Mouse (Mus musculus): ENCODE results near the gene Pard6b. TPM values are rescaled to one million over a fixed set of nuclear protein-coding genes. Genes with fewer than 3 reads are reported as not detected.
"Not testable (repeated sequence)": the region's sequence is repeated elsewhere in the genome, so short reads cannot be mapped to it uniquely, and the experiment has no call there.

Gene Pard6b
- total RNA-seq, 2 experiments from 2014 or later: 0.66 to 1.7 TPM

DNA sequence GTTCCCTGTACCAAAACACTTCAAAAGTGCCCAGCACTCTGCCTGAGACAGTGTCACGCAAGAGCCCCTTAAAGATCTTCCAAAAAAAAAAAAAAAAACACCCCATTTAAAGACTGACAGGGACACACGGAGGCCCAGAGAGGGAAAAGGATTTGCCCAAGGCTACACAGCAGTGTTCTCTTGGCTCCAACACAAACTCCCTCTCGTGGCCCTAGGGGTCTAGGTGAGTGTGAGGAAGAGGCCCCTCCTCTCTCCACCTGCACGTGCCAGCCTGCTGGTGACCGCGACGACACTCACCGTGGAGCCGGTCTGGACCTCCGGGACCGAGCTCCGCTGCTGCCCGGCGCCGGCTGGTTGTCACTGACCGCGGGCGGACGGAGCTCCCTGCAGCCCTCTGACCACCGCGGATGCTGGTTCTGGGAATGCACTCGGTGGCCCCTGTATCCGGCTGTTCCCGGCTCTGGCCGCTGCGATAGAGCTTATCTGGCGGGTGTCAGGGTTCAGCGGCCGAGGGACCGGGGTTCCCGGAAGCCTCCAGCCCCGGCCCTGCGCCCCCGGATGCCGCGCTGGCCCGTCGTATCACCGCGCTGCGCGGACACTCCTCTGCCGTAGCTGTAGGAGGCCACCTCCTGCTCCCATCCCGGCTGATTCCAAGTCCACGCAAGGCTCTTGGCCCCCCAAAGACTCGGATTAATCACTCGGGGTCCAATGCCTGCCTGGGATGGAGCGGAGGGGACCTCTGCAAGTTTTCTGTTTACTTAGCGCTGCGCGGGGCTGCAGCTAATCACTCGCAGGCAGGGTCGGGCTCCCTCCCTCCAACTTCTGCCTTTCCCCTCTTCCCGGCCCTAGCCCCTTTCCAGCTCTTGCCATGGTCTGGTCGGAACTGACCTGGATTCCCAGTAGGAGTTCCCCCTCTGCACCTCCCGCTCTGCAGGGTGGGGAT, 30.5 kb upstream of the Pard6b start:
- peak; percentile 45 for DNase-seq
- TF ChIP-seq CTCF (IDR thresholded peaks at IDR 0.05): no peak
- H3K4me3 ChIP-seq: peak overlapping the region; percentile 71
- intact Hi-C loops (cut with DNase I): no loop called here
- H3K27ac ChIP-seq: peak overlapping the region; percentile 36; the same call in 1 of the 2 replicates

DNA sequence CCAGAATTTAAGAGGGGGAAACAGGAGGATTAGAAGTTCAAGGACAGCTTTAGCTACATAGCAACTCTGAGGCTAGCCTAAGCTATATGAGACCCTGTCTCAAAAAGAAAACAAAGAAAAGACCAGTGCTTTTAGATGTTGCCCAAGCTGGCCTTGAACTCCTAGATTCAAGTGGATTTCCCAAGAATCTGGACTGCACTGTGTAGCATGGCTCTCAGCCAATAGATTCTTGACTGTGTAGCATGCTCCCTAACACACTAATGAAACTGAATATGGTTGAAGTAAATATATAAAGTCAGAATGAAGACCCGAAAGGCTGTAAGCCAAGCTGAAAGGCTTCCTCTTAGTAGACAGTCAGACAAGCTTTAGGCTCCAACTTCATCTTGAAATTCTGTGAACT, 28.6 kb upstream of the Pard6b start:
- intact Hi-C loops (cut with DNase I): loop anchor here (1.0 kb wide), 1 partner anchor 46 kb away; no protein-coding TSS in a partner anchor
- Histone ChIP-seq H3K27ac (no peak overlapping the region), H3K4me3 (no peak overlapping the region)
- DNase-seq: no peak
- TF ChIP-seq CTCF (IDR thresholded peaks at IDR 0.05): no peak

DNA sequence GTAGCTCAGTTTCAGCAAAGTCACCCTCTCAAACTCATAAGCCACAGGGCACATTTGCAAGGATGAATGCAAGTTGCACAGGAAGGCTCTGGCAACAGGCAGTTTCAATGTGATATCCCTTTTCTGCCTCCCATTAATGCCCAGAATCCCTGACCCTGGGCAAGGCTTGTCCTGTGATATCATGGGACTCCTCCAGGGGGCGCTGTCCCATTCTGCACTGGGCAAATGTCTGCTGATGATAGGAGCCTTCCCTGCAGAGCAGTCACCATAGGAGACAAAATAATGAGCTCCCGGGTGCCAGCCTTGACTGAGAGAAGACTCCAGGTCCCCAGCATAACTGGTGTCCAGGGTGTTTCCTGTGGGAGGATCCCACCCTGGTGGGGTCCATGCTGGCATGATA, 28.1 kb upstream of the Pard6b start:
- Histone ChIP-seq H3K4me3 (no peak overlapping the region), H3K27ac (no peak overlapping the region)
- TF ChIP-seq CTCF (IDR thresholded peaks at IDR 0.05): peak; percentile 82
- intact Hi-C loops (cut with DNase I): loop anchor here (1.0 kb wide), 1 partner anchor 46 kb away; no protein-coding TSS in a partner anchor
- peak; percentile 73 for DNase-seq

DNA sequence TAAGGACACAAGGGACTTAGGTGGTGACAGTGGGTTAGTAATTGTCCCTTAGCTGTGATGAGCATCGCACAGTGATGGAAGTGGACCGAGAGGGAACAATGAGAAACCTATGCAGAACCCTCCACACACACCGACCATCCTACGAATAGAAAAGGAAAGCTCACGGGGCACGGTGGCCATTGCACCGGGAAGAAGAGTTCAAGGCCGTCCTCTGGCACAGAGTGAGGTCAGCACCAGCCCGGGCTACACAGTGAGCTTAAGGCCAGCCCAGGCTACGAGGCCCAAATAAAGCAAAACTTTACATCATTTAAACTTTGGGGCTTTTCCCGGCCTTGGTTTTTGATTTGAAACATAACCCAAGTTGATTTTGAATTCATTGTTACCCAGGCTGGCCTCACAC, 26.7 kb upstream of the Pard6b start:
- DNase-seq: no peak
- Histone ChIP-seq H3K4me3 (no peak overlapping the region), H3K27ac (no peak overlapping the region)
- intact Hi-C loops (cut with DNase I): no loop called here
- TF ChIP-seq CTCF (IDR thresholded peaks at IDR 0.05): no peak

DNA sequence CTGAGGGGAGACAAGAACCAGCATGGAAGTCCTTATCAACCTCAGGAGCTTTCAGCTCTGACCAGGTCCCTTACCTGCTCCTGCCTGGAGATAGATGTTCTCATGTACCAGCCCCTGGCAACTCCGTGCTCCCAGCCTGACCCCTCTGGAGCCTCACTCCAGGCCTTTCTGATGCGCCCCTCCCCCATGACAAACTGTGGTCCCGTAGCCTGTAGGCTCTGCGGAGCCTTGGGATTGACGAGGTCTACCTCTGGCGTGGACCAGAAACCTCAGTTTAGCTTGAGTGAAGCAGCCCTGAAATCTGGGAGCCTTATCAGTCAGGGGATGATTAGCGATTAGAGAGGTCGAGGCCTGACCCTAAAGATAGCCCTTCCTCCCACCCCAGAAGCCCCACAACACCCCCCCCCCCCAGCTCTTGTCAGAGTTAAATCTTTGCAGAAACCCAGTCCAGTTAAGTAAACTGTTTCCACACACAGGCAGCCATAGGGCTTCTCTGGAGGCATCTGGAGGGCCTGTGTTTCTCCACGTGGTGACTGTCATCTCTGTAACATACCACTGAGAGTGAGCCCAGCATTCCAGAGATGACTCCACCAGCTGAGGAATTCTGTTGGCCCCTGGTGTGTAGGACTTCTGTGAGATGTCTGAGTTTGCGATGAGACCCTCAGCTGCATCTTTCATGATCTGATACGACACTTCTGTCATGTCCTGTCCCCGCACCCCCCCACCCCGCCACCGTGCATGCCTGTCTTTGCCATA, 24.7 kb upstream of the Pard6b start:
- no peak overlapping the region for H3K27ac ChIP-seq
- H3K4me3 ChIP-seq: no peak overlapping the region
- intact Hi-C loops (cut with DNase I): no loop called here
- TF ChIP-seq CTCF (IDR thresholded peaks at IDR 0.05): no peak
- DNase-seq: no peak

DNA sequence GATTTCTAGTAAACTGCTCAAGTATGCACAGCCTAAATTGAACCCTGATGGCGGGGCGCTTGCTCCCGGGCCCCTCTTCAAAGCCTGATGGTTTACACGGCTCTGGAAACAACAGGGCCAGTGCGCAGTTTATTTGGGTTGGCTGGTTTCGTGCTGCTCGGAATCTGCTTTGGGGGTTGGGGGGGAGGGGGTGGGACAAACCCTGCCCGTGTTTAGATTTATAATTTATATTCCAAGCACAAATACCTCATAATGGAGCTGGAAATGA, 24.2 kb upstream of the Pard6b start:
- intact Hi-C loops (cut with DNase I): no loop called here
- TF ChIP-seq CTCF (IDR thresholded peaks at IDR 0.05): no peak
- Histone ChIP-seq H3K4me3 (no peak overlapping the region), H3K27ac (no peak overlapping the region)
- no peak for DNase-seq

DNA sequence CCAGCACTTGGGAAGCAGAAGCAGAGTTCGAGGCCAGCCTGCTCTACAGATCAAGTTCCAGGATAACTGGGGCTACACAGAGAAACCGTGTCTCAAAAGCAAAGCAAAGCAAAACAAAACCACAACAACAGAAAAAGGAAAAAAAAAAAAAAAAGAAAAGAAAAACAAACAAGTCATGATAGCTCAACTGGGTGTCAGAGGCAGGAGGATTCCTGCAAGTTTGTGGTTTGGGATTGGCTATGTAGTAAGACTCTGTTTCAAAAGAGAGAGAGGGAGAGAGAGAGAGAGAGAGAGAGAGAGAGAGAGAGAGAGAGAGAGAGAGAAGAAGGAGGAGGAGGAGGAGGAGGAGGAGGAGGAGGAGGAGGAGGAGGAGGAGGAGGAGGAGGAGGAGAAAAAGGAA, 22.9 kb upstream of the Pard6b start:
- not testable (repeated sequence) for H3K4me3 ChIP-seq, H3K27ac ChIP-seq

DNA sequence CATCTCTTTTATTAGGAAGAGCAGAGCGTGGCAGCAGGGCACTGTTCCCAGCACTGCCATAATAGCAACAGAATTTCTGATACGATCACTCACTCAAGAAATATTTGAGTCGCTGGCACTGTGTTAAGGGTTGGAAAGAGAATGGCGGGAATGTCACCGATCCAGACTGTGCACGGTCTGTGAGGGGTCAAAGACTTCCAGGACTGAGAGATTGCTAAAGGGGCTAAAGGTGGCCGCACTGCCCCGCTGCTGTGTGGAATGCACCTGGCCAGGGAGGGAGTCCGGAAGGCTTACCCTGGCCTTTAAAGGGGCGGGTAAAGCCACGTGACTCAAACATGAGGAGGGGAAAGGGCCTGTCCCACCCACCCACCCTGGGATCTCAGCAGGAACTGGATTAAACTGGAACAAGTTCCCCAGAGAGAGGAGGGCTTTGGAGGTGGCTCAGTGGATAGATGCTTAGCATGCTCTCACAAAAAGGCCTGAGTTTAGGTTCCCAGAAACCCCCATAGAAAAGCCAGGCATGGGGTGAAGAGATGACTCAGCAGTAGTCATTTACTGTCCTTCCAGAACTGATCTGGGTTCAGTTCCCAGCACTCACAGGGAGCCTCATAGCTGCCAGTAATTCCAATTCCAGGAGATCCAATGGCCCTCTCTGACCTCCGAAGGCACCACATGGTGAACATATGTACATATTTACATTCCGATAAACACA, 22.2 kb upstream of the Pard6b start:
- intact Hi-C loops (cut with DNase I): no loop called here
- DNase-seq: no peak
- TF ChIP-seq CTCF (IDR thresholded peaks at IDR 0.05): no peak
- Histone ChIP-seq H3K4me3 (no peak overlapping the region), H3K27ac (no peak overlapping the region)

More for the DNA sequence above, 22.9 kb upstream of the Pard6b start:
- intact Hi-C loops (cut with DNase I); DNase-seq: not testable (repeated sequence)

DNA sequence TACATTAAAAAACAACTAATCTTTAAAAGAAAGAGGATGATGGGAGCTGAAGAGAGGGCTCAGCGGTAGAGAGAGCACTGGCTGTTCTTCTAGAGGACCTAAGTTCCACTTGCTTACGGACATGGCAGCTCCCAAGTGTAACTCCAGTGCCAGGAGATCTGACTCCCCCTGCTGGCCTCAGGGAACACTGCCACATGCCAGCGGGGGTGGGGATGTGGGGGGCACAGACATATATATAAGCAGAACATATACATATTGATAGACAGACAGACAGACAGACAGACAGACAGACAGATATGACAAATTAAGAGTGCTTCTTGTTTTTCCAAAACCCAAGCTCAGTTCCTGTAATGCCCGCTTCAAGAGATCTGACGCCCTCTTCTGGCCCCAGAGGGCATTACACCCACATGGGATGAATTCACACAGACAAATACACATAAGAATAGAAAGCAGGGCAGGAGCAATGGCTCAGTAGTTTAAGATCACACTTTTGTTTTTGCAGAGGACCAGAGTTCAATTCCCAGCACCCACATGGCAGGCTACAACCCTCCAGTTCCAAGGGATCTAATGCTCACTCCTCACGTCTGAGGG, 21.5 kb upstream of the Pard6b start:
- TF ChIP-seq CTCF (IDR thresholded peaks at IDR 0.05): peak; percentile 20; the same call in 1 of the 2 replicates
- H3K27ac ChIP-seq: no peak overlapping the region
- no peak overlapping the region for H3K4me3 ChIP-seq
- intact Hi-C loops (cut with DNase I): no loop called here
- no peak for DNase-seq

DNA sequence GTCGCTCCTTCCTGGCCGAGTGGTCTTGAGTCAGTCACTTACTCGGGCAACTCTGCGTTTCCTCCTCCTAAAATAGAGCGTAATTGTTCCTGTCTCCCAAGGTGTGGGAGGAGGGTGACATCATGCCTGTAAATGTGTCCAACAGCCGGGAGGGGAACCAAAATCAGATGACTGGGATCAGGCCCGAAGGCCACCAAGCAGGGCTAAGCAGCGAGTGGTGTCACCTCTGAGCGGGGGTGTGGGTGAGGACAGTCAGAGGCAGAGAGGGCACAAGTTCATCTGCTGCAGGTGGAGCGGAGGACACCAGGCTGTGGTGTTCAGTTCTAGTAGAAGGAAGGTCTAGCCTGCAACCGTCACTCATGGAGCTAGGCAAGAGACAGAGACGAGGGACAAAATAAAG, 17.1 kb upstream of the Pard6b start:
- no peak overlapping the region for H3K27ac ChIP-seq
- no peak for TF ChIP-seq CTCF (IDR thresholded peaks at IDR 0.05)
- intact Hi-C loops (cut with DNase I): no loop called here
- DNase-seq: no peak
- H3K4me3 ChIP-seq: no peak overlapping the region

DNA sequence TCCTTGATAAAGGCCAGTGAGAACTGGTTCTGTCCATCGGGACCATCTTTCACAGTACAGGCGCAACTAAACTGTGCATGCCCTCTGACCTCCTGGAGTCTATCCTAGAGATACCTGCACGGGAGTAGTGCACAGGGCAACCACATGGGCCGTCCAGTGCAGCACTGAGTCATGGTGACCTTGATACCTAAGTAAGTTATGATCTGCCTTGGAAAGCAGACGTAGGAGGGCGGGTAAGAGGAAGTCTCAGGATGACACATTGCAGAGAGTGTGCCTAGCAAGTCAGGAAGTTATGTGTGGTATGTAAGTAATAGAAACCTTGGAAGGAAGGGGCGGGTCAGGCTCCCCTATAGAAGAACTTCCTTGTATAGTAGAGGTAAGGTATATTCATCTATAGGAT, 15.3 kb upstream of the Pard6b start:
- no peak for DNase-seq
- no peak for TF ChIP-seq CTCF (IDR thresholded peaks at IDR 0.05)
- intact Hi-C loops (cut with DNase I): no loop called here
- Histone ChIP-seq H3K27ac (no peak overlapping the region), H3K4me3 (no peak overlapping the region)

DNA sequence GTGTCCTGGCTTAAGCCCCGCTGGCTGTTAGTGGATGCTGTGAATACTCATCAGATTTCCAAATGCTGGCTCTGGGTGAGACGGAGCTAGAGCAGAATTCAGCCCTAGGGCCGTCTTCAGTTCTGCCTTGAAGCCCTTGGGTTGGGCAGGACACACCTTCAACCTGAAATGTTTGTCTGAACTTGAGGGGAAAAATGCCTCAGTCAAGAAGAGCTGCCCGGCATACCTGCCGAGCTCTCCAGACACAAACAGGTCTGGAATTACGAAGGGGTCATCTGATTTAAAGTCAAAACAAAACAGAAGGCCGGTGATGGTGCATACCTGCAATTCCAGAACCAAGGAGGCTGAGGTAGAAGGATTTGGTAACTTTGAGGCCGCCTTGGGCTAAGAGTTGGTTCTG, 14.0 kb upstream of the Pard6b start:
- H3K27ac ChIP-seq: no peak overlapping the region
- no peak for DNase-seq
- H3K4me3 ChIP-seq: no peak overlapping the region
- intact Hi-C loops (cut with DNase I): no loop called here
- TF ChIP-seq CTCF (IDR thresholded peaks at IDR 0.05): no peak

All from gastrocnemius, adult 2 months (tissue).